Mouse (Mus musculus) heart, embryonic 15.5 days (tissue): Measurements from ENCODE around the gene Casq2. TPM values are rescaled to one million over a fixed set of nuclear protein-coding genes. Genes with fewer than 3 reads are reported as not detected.
A peak's percentile ranks its signal among the peaks of the same experiment; 100 is the strongest.

ENCODE experiments used
- ATAC-seq: fragments of 200-750 bp; cut with Nextera tagmentation; replicated peaks from 2 replicates; pipeline ENCODE4 v1.8.0; 2017; ENCODE audit warnings: low read depth, moderate TSS enrichment; ENCODE audit not compliant: insufficient number of reproducible peaks, insufficient read depth, low FRiP score
- H3K27ac ChIP-seq: fragments of 300-500 bp; sonication (generic); 2 replicates; pipeline ENCODE4 v1.5.1; 2015; ENCODE audit warnings: mild to moderate bottlenecking, inconsistent platforms
- H3K27me3 ChIP-seq: fragments of 300-500 bp; sonication (generic); 2 replicates; pipeline ENCODE4 v1.6.1; 2015; ENCODE audit warnings: inconsistent platforms
- H3K36me3 ChIP-seq: fragments of 300-500 bp; sonication (generic); 2 replicates; pipeline ENCODE4 v1.6.1; 2015; ENCODE audit warnings: mild to moderate bottlenecking, inconsistent platforms
- H3K4me1 ChIP-seq: fragments of 300-500 bp; sonication (generic); replicated peaks from 2 replicates; pipeline ENCODE4 v1.6.1; 2015; ENCODE audit warnings: inconsistent platforms
- H3K4me2 ChIP-seq: fragments of 300-500 bp; sonication (generic); 2 replicates; pipeline ENCODE4 v1.6.1; 2015; ENCODE audit warnings: inconsistent platforms, mild to moderate bottlenecking, moderate library complexity
- H3K4me3 ChIP-seq: fragments of 300-500 bp; sonication (generic); 2 replicates; pipeline ENCODE4 v1.5.1; 2015; ENCODE audit warnings: mild to moderate bottlenecking, inconsistent platforms
- H3K9ac ChIP-seq: fragments of 300-500 bp; sonication (generic); 2 replicates; pipeline ENCODE4 v1.6.1; 2015; ENCODE audit warnings: mild to moderate bottlenecking, inconsistent platforms
- H3K9me3 ChIP-seq: fragments of 300-500 bp; sonication (generic); replicated peaks from 2 replicates; pipeline ENCODE4 v1.6.1; 2016; ENCODE audit warnings: inconsistent platforms
- WGBS: fragments of 180-500 bp; shearing (Covaris S2); methylation state at CpG from one replicate; pipeline ENCODE4 v1.1.7; 2015; ENCODE audit warnings: mixed read lengths; 5-methylcytosine and 5-hydroxymethylcytosine counted together
- polyA plus RNA-seq: library from polyadenylated mRNA; unstranded; fragments of >200 nt; fragmentation: Nextera tagmentation; extraction: Ambion mirVana; gene quantifications from 2 replicates; pipeline ENCODE4 v1.2.1, GENCODE M21; 2015

The Casq2 gene
- polyA plus RNA-seq, 1 experiment from 2014 or later: 565 TPM

DNA sequence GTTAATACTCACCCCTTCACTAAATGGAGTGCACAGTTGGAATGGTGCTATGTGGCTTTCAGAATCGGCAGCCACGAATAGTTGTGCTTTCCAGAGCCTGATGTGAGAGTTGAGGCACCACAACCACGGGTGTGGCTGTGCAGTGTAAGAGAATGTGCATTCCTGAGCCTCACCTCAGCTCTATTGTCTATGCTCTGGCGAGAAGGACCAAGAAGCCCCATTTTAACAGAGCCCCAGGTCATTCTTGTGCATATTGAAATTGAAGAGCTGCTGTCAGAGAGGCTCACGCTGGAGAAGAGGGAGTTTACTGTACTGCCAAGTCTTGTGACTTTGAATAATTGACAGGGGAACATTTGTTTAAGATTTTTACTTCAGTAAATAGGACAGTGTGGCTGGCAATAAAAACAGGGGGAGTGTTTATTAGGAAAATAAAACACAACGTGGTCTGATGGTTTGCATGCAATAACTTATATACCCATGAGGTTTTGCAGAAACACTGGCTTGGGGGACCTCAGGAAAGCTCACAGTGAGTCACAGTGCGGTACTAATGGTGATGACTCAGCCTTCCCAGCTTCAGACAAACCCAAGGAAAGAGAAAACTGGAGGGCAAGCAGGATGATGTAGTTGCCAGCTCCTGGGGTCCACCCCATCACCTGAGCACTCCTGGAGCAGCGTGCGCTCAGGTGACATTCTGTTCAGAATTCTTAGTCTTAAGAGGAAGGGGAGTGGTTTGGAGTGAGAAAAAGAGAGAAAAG, 17.8 kb downstream of the Casq2 start:
- no peak overlapping the region for H3K9ac ChIP-seq
- H3K27me3 ChIP-seq: no peaks in the 10 kb centered on the region
- no peaks in the 10 kb centered on the region for H3K36me3 ChIP-seq
- H3K9me3 ChIP-seq: no peaks in the 10 kb centered on the region
- H3K4me3 ChIP-seq: no peak overlapping the region
- H3K27ac ChIP-seq: no peak overlapping the region
- no peak overlapping the region for H3K4me2 ChIP-seq
- H3K4me1 ChIP-seq: peaks cover 22% of the 10 kb centered on the region
- WGBS: 66% methylated on average over 9 of the region's 9 CpGs
- ATAC-seq: no peak

- H3K27ac ChIP-seq: no peak overlapping the region
- no peak for ATAC-seq
- H3K27me3 ChIP-seq: no peaks in the 10 kb centered on the region
- no peak overlapping the region for H3K4me2 ChIP-seq
- H3K4me1 ChIP-seq: peaks cover 11% of the 10 kb centered on the region
- 85% methylated on average over 3 of the region's 3 CpGs for WGBS
- no peak overlapping the region for H3K4me3 ChIP-seq
- no peaks in the 10 kb centered on the region for H3K9me3 ChIP-seq
- H3K9ac ChIP-seq: no peak overlapping the region
- peaks cover 12% of the 10 kb centered on the region; the same call in 1 of the 2 replicates for H3K36me3 ChIP-seq
These were observed 22.0 kb downstream of the Casq2 start for GRCm38 (mm10) chr3:102108201-102108600.

- Histone ChIP-seq H3K9me3 (no peaks in the 10 kb centered on the region), H3K4me2 (no peak overlapping the region), H3K36me3 (peaks cover 41% of the 10 kb centered on the region), H3K27ac (peak overlapping the region; percentile 53), H3K27me3 (no peaks in the 10 kb centered on the region), H3K9ac (no peak overlapping the region), H3K4me3 (no peak overlapping the region), H3K4me1 (peaks cover 11% of the 10 kb centered on the region)
- WGBS: 62% methylated on average over 7 of the region's 7 CpGs
- 0 out of 2 replicates have a peak, but pooled peaks have one; percentile 55 for ATAC-seq
These were observed 25.9 kb downstream of the Casq2 start for GRCm38 (mm10) chr3:102111979-102112599.

DNA sequence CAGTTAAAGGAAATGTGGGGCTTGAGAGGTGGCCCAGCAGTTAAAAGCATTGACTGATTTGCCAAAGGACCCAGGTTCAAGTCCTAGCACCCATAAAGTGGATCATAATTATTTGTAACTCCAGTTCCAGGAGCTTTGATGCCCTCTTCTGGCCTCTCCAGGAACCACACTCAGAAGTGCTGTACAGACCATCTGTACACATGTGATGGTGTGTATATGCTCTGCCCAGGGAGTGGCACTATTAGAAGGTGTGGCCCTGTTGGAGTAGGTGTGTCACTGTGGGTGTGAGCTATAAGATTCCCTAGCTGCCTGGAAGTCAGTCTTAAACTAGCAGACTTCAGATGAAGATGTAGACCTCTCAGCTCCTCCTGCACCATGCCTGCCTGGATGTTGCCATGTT, 34.7 kb downstream of the Casq2 start:
- Histone ChIP-seq H3K4me1 (no peaks in the 10 kb centered on the region), H3K4me3 (no peak overlapping the region), H3K36me3 (peaks cover 45% of the 10 kb centered on the region), H3K9me3 (no peaks in the 10 kb centered on the region), H3K9ac (no peak overlapping the region), H3K4me2 (no peak overlapping the region), H3K27ac (no peak overlapping the region), H3K27me3 (no peaks in the 10 kb centered on the region)
- ATAC-seq: no peak

- no peak overlapping the region for H3K9ac ChIP-seq
- no peaks in the 10 kb centered on the region for H3K27me3 ChIP-seq
- H3K27ac ChIP-seq: no peak overlapping the region
- no peak overlapping the region for H3K4me2 ChIP-seq
- no peak for ATAC-seq
- H3K9me3 ChIP-seq: no peaks in the 10 kb centered on the region
- peaks cover 48% of the 10 kb centered on the region for H3K36me3 ChIP-seq
- WGBS: 72% methylated on average over 7 of the region's 7 CpGs
- H3K4me3 ChIP-seq: no peak overlapping the region
- H3K4me1 ChIP-seq: no peaks in the 10 kb centered on the region
These were observed 35.8 kb downstream of the Casq2 start for GRCm38 (mm10) chr3:102122046-102122445.

DNA sequence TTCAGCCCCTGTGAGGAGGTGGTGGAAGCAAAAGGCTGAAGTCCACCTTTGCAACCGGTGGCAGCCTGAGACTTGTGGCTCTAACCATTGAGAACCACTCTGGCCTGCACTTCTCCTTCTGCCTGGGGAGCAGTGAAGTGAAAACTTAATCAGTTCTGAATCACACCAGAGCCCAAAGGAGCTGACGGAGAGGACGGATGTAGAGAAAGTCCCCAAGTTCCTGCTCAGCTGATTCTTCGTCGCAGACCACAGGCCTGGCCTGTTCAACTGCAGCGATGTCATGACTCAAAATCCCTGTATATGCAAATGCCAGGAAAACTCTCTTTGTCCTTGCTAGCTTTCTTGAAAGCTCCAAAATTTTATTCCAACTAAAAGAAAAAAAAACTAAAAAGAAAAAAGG, 37.4 kb downstream of the Casq2 start:
- Histone ChIP-seq H3K4me1 (no peaks in the 10 kb centered on the region), H3K4me3 (no peak overlapping the region), H3K36me3 (peaks cover 53% of the 10 kb centered on the region), H3K9me3 (no peaks in the 10 kb centered on the region), H3K27me3 (no peaks in the 10 kb centered on the region), H3K27ac (no peak overlapping the region), H3K4me2 (no peak overlapping the region), H3K9ac (no peak overlapping the region)
- no peak for ATAC-seq
- 65% methylated on average over 6 of the region's 6 CpGs for WGBS

GRCm38 (mm10) chr3:102125546-102125945, 39.3 kb downstream of the Casq2 start:
- Histone ChIP-seq H3K36me3 (peaks cover 35% of the 10 kb centered on the region), H3K27me3 (no peaks in the 10 kb centered on the region), H3K9ac (no peak overlapping the region), H3K9me3 (no peaks in the 10 kb centered on the region), H3K4me2 (no peak overlapping the region), H3K4me3 (no peak overlapping the region), H3K4me1 (0 out of 2 replicates have a peak, but pooled peaks cover 2% of the 10 kb centered on the region), H3K27ac (no peak overlapping the region)
- ATAC-seq: no peak
- WGBS: 64% methylated on average over 1 of the region's 1 CpGs

DNA sequence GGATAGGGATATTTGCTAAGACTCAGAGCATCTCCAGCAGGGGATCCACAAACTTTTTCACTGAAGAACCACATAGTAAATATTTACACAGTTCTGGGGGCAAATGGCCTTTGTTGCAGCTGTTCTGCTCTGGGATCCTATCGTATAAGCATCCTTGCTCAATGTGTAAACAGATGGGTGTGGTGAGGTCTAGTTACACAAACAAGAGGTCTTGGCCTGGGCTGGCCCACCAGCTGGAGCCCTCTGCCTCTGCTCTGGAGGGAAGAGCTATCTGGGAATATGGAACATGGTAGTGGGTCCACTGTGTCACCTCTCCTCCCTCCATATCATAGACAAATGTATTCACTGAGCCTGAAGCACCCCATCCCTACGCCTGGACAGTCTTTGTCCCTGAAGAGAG, 40.9 kb downstream of the Casq2 start:
- Histone ChIP-seq H3K4me3 (no peak overlapping the region), H3K27ac (no peak overlapping the region), H3K27me3 (no peaks in the 10 kb centered on the region), H3K4me1 (0 out of 2 replicates have a peak, but pooled peaks cover 3% of the 10 kb centered on the region), H3K9me3 (no peaks in the 10 kb centered on the region), H3K36me3 (peaks cover 29% of the 10 kb centered on the region; the same call in 1 of the 2 replicates), H3K9ac (no peak overlapping the region), H3K4me2 (no peak overlapping the region)
- no peak for ATAC-seq
- 78% methylated on average over 2 of the region's 2 CpGs for WGBS

DNA sequence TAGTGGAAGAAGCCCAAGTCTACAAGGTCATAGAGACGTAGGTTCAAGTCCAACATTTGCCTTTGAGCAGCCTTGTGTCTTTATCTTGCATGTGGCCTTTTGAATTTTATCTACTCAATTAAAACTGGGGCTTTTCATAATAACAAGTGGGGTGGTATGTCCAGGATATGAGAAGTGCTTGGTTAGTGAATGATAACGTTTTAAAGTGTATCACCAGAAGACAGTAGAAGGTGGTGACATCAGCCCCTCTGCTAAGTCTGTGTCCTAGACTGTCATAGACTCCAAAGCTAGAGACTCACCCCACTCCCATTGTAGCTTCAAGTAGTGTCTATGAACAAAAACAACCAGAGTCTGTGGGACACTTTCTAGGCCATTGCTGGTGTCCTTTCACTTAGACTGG, 42.0 kb downstream of the Casq2 start:
- Histone ChIP-seq H3K27ac (no peak overlapping the region), H3K9ac (no peak overlapping the region), H3K4me3 (no peak overlapping the region), H3K4me1 (0 out of 2 replicates have a peak, but pooled peaks cover 3% of the 10 kb centered on the region), H3K4me2 (no peak overlapping the region), H3K36me3 (peaks cover 30% of the 10 kb centered on the region; the same call in 1 of the 2 replicates), H3K27me3 (no peaks in the 10 kb centered on the region), H3K9me3 (no peaks in the 10 kb centered on the region)
- WGBS: 74% methylated on average over 2 of the region's 2 CpGs
- no peak for ATAC-seq

DNA sequence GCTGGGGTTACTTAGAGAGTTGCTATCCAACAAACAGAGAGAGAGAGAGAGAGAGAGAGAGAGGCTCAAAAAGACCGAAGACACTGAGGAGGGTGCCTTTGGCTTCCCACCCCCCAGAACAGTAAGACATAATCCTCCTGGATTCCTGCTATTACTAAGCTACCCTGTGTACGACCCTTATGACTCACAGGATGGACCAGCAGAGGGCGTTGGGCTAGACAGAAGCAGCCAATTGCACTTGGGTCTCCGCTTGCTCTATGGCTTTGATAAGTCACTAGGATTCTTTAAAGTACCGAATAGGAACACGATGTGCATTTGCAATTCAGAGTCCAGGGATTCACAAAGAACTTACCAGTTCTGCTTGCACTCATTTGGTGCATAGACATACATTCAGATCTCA, 44.3 kb downstream of the Casq2 start:
- peaks cover 6% of the 10 kb centered on the region for H3K4me1 ChIP-seq
- H3K27ac ChIP-seq: no peak overlapping the region
- no peaks in the 10 kb centered on the region for H3K9me3 ChIP-seq
- 64% methylated on average over 6 of the region's 6 CpGs for WGBS
- H3K36me3 ChIP-seq: peaks cover 34% of the 10 kb centered on the region; the same call in 1 of the 2 replicates
- H3K9ac ChIP-seq: no peak overlapping the region
- H3K4me2 ChIP-seq: no peak overlapping the region
- ATAC-seq: no peak
- H3K27me3 ChIP-seq: no peaks in the 10 kb centered on the region
- H3K4me3 ChIP-seq: no peak overlapping the region

- Histone ChIP-seq H3K4me3 (no peak overlapping the region), H3K27me3 (no peaks in the 10 kb centered on the region), H3K9ac (no peak overlapping the region; the same call in 1 of the 2 replicates), H3K36me3 (peaks cover 24% of the 10 kb centered on the region; the same call in 1 of the 2 replicates), H3K4me2 (no peak overlapping the region), H3K9me3 (no peaks in the 10 kb centered on the region), H3K27ac (no peak overlapping the region), H3K4me1 (peaks cover 11% of the 10 kb centered on the region)
- no peak for ATAC-seq
- WGBS: 90% methylated on average over 9 of the region's 9 CpGs
These were observed 45.6 kb downstream of the Casq2 start for GRCm38 (mm10) chr3:102131627-102132324.
